Mouse (Mus musculus) forebrain, embryonic 13.5 days (tissue): Measurements from ENCODE around the gene Htra1. TPM values are rescaled to one million over a fixed set of nuclear protein-coding genes. Genes with fewer than 3 reads are reported as not detected.
A peak's percentile ranks its signal among the peaks of the same experiment; 100 is the strongest.

Experiments
- ATAC-seq: fragments of 200-750 bp; cut with Nextera tagmentation; 2 replicates; pipeline ENCODE4 v1.8.0; 2017
- H3K27ac ChIP-seq: fragments of 300-500 bp; sonication (generic); 2 replicates; pipeline ENCODE4 v1.5.1; 2015; ENCODE audit warnings: inconsistent platforms, mild to moderate bottlenecking, moderate library complexity
- H3K27me3 ChIP-seq: fragments of 300-500 bp; sonication (generic); 2 replicates; pipeline ENCODE4 v1.6.1; 2015; ENCODE audit warnings: mild to moderate bottlenecking, inconsistent platforms
- H3K36me3 ChIP-seq: fragments of 300-500 bp; sonication (generic); 2 replicates; pipeline ENCODE4 v1.6.1; 2015; ENCODE audit warnings: mild to moderate bottlenecking, inconsistent platforms; ENCODE audit not compliant: poor library complexity, severe bottlenecking
- H3K4me1 ChIP-seq: fragments of 300-500 bp; sonication (generic); 2 replicates; pipeline ENCODE4 v1.6.1; 2015; ENCODE audit warnings: inconsistent platforms
- H3K4me2 ChIP-seq: fragments of 300-500 bp; sonication (generic); 2 replicates; pipeline ENCODE4 v1.6.1; 2015; ENCODE audit warnings: inconsistent platforms, mild to moderate bottlenecking, moderate library complexity
- H3K4me3 ChIP-seq: fragments of 300-500 bp; sonication (generic); 2 replicates; pipeline ENCODE4 v1.5.1; 2015; ENCODE audit warnings: mild to moderate bottlenecking, inconsistent platforms
- H3K9ac ChIP-seq: fragments of 300-500 bp; sonication (generic); 2 replicates; pipeline ENCODE4 v1.6.1; 2015; ENCODE audit warnings: mild to moderate bottlenecking, inconsistent platforms
- H3K9me3 ChIP-seq: fragments of 300-500 bp; sonication (generic); replicated peaks from 2 replicates; pipeline ENCODE4 v1.6.1; 2016; ENCODE audit warnings: inconsistent platforms
- WGBS: fragments of 180-500 bp; shearing (Covaris S2); methylation state at CpG from one replicate; pipeline ENCODE4 v1.1.7; 2015; 5-methylcytosine and 5-hydroxymethylcytosine counted together
- polyA plus RNA-seq: library from polyadenylated mRNA; unstranded; fragments of >200 nt; fragmentation: Nextera tagmentation; extraction: Ambion mirVana; gene quantifications from 2 replicates; pipeline ENCODE4 v1.2.1, GENCODE M21; 2015

Gene Htra1
- polyA plus RNA-seq, 1 experiment from 2014 or later: 9.7 TPM

GRCm38 (mm10) chr7:130953376-130953775 is 17.5 kb downstream of the Htra1 start:
- no peak overlapping the region for H3K27ac ChIP-seq
- 85% methylated on average over 10 of the region's 10 CpGs for WGBS
- ATAC-seq: no peak

GRCm38 (mm10) chr7:130954177-130954601 is 18.3 kb downstream of the Htra1 start:
- no peak overlapping the region for H3K9ac ChIP-seq
- H3K4me3 ChIP-seq: no peak overlapping the region
- no peaks in the 10 kb centered on the region for H3K36me3 ChIP-seq
- no peaks in the 10 kb centered on the region for H3K9me3 ChIP-seq
- H3K4me1 ChIP-seq: no peaks in the 10 kb centered on the region
- H3K4me2 ChIP-seq: no peak overlapping the region
- H3K27ac ChIP-seq: no peak overlapping the region
- 91% methylated on average over 10 of the region's 10 CpGs for WGBS
- no peaks in the 10 kb centered on the region for H3K27me3 ChIP-seq
- ATAC-seq: peak; percentile 36; the same call in 1 of the 2 replicates

More at GRCm38 (mm10) chr7:130953376-130953775, 17.5 kb downstream of the Htra1 start:
- Histone ChIP-seq H3K4me3 (no peak overlapping the region), H3K9me3 (no peaks in the 10 kb centered on the region), H3K4me2 (no peak overlapping the region), H3K27me3 (no peaks in the 10 kb centered on the region), H3K36me3 (no peaks in the 10 kb centered on the region), H3K4me1 (no peaks in the 10 kb centered on the region), H3K9ac (no peak overlapping the region)

GRCm38 (mm10) chr7:130958551-130958950 is 22.6 kb downstream of the Htra1 start:
- Histone ChIP-seq H3K4me3 (no peak overlapping the region), H3K27me3 (no peaks in the 10 kb centered on the region), H3K9me3 (no peaks in the 10 kb centered on the region), H3K36me3 (no peaks in the 10 kb centered on the region), H3K4me1 (no peaks in the 10 kb centered on the region), H3K9ac (no peak overlapping the region), H3K4me2 (no peak overlapping the region), H3K27ac (no peak overlapping the region)
- no peak for ATAC-seq
- 59% methylated on average over 7 of the region's 7 CpGs for WGBS

- Histone ChIP-seq H3K9ac (no peak overlapping the region), H3K27me3 (no peaks in the 10 kb centered on the region), H3K36me3 (no peaks in the 10 kb centered on the region), H3K4me2 (no peak overlapping the region), H3K9me3 (no peaks in the 10 kb centered on the region), H3K27ac (no peak overlapping the region), H3K4me1 (peaks cover 4% of the 10 kb centered on the region; the same call in 1 of the 2 replicates), H3K4me3 (no peak overlapping the region)
- WGBS: 59% methylated on average over 7 of the region's 7 CpGs
- no peak for ATAC-seq
Observed at GRCm38 (mm10) chr7:130959868-130960267, 24.0 kb downstream of the Htra1 start.

GRCm38 (mm10) chr7:130961429-130961828 is 25.5 kb downstream of the Htra1 start:
- ATAC-seq: no peak
- Histone ChIP-seq H3K4me2 (no peak overlapping the region), H3K36me3 (no peaks in the 10 kb centered on the region), H3K9me3 (no peaks in the 10 kb centered on the region), H3K4me3 (no peak overlapping the region), H3K9ac (no peak overlapping the region), H3K27me3 (no peaks in the 10 kb centered on the region), H3K27ac (no peak overlapping the region), H3K4me1 (peaks cover 12% of the 10 kb centered on the region)
- WGBS: 97% methylated on average over 6 of the region's 6 CpGs

GRCm38 (mm10) chr7:130964686-130965085 is 28.8 kb downstream of the Htra1 start:
- ATAC-seq: no peak
- Histone ChIP-seq H3K9me3 (no peaks in the 10 kb centered on the region), H3K9ac (no peak overlapping the region), H3K27ac (no peak overlapping the region), H3K36me3 (no peaks in the 10 kb centered on the region), H3K4me3 (no peak overlapping the region), H3K4me2 (no peak overlapping the region), H3K4me1 (peaks cover 12% of the 10 kb centered on the region), H3K27me3 (no peaks in the 10 kb centered on the region)
- WGBS: 71% methylated on average over 5 of the region's 5 CpGs

- Histone ChIP-seq H3K36me3 (no peaks in the 10 kb centered on the region), H3K9me3 (no peaks in the 10 kb centered on the region), H3K4me1 (peaks cover 12% of the 10 kb centered on the region), H3K27me3 (no peaks in the 10 kb centered on the region), H3K27ac (peak overlapping the region; percentile 57; the same call in 1 of the 2 replicates), H3K4me2 (no peak overlapping the region), H3K4me3 (no peak overlapping the region), H3K9ac (no peak overlapping the region)
- 93% methylated on average over 4 of the region's 4 CpGs for WGBS
- no peak for ATAC-seq
Observed at GRCm38 (mm10) chr7:130965396-130965795, 29.5 kb downstream of the Htra1 start.

GRCm38 (mm10) chr7:130965909-130966365 is 30.0 kb downstream of the Htra1 start:
- ATAC-seq: peak; percentile 59
- 39% methylated on average over 4 of the region's 4 CpGs for WGBS
- H3K9me3 ChIP-seq: no peaks in the 10 kb centered on the region
- H3K4me3 ChIP-seq: no peak overlapping the region
- no peaks in the 10 kb centered on the region for H3K36me3 ChIP-seq
- peak overlapping the region; percentile 57; the same call in 1 of the 2 replicates for H3K27ac ChIP-seq
- no peaks in the 10 kb centered on the region for H3K27me3 ChIP-seq
- H3K9ac ChIP-seq: no peak overlapping the region
- no peak overlapping the region for H3K4me2 ChIP-seq
- peaks cover 12% of the 10 kb centered on the region for H3K4me1 ChIP-seq

- Histone ChIP-seq H3K4me3 (no peak overlapping the region), H3K36me3 (no peaks in the 10 kb centered on the region), H3K9me3 (no peaks in the 10 kb centered on the region), H3K27me3 (no peaks in the 10 kb centered on the region), H3K9ac (no peak overlapping the region), H3K4me2 (no peak overlapping the region), H3K27ac (no peak overlapping the region), H3K4me1 (peaks cover 12% of the 10 kb centered on the region)
- no peak for ATAC-seq
- 79% methylated on average over 5 of the region's 5 CpGs for WGBS
Observed at GRCm38 (mm10) chr7:130966451-130966850, 30.5 kb downstream of the Htra1 start.

GRCm38 (mm10) chr7:130966876-130967275 is 31.0 kb downstream of the Htra1 start:
- H3K27me3 ChIP-seq: no peaks in the 10 kb centered on the region
- no peak overlapping the region for H3K4me2 ChIP-seq
- H3K4me1 ChIP-seq: peaks cover 12% of the 10 kb centered on the region
- no peak overlapping the region for H3K4me3 ChIP-seq
- no peak overlapping the region for H3K27ac ChIP-seq
- no peak for ATAC-seq
- H3K9me3 ChIP-seq: no peaks in the 10 kb centered on the region
- no peak overlapping the region for H3K9ac ChIP-seq
- 88% methylated on average over 6 of the region's 6 CpGs for WGBS
- H3K36me3 ChIP-seq: no peaks in the 10 kb centered on the region

- 84% methylated on average over 6 of the region's 6 CpGs for WGBS
- no peak for ATAC-seq
- H3K9me3 ChIP-seq: no peaks in the 10 kb centered on the region
Observed at GRCm38 (mm10) chr7:130967901-130968300, 32.0 kb downstream of the Htra1 start.

GRCm38 (mm10) chr7:130968537-130968936 is 32.6 kb downstream of the Htra1 start:
- H3K4me3 ChIP-seq: no peak overlapping the region
- no peaks in the 10 kb centered on the region for H3K27me3 ChIP-seq
- H3K9me3 ChIP-seq: no peaks in the 10 kb centered on the region
- no peaks in the 10 kb centered on the region for H3K36me3 ChIP-seq
- peaks cover 12% of the 10 kb centered on the region for H3K4me1 ChIP-seq
- no peak overlapping the region for H3K4me2 ChIP-seq
- no peak for ATAC-seq
- no peak overlapping the region for H3K9ac ChIP-seq
- WGBS: 74% methylated on average over 7 of the region's 7 CpGs
- no peak overlapping the region for H3K27ac ChIP-seq

More at GRCm38 (mm10) chr7:130967901-130968300, 32.0 kb downstream of the Htra1 start:
- no peaks in the 10 kb centered on the region for H3K36me3 ChIP-seq
- no peak overlapping the region for H3K9ac ChIP-seq
- H3K27me3 ChIP-seq: no peaks in the 10 kb centered on the region
- H3K27ac ChIP-seq: no peak overlapping the region
- H3K4me2 ChIP-seq: no peak overlapping the region
- peaks cover 12% of the 10 kb centered on the region for H3K4me1 ChIP-seq
- no peak overlapping the region for H3K4me3 ChIP-seq

- no peak overlapping the region for H3K27ac ChIP-seq
- no peak for ATAC-seq
- H3K9me3 ChIP-seq: no peaks in the 10 kb centered on the region
- no peak overlapping the region for H3K9ac ChIP-seq
- WGBS: 84% methylated on average over 5 of the region's 5 CpGs
- no peaks in the 10 kb centered on the region for H3K36me3 ChIP-seq
- no peak overlapping the region for H3K4me3 ChIP-seq
- peaks cover 12% of the 10 kb centered on the region for H3K4me1 ChIP-seq
- H3K27me3 ChIP-seq: no peaks in the 10 kb centered on the region
- H3K4me2 ChIP-seq: no peak overlapping the region
Observed at GRCm38 (mm10) chr7:130969076-130969475, 33.2 kb downstream of the Htra1 start.
